Mouse (Mus musculus): ENCODE measurements around the gene Robo1. TPM values are rescaled to one million over a fixed set of nuclear protein-coding genes. Genes with fewer than 3 reads are reported as not detected.

Gene Robo1
- polyA plus RNA-seq, 2 experiments from 2014 or later = not detected

DNA sequence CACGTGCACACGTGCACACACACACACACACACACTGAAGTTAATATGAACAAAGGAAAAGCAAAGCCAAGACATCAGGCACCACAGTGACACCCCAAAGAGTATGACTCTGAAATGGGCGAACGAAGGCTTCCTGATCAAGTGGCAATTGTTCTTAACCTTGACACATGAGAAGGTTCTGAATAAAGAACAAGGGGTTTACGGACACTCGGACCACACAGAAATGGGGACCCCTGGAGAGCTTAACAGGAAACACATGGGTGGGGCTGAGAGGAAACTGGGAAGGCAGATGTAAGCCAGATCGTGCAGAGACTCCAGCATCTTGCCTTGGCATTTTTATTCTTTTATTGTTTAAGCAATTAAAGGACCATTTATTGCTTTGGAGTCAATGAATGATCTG is 703.2 kb downstream of the Robo1 start:
- ATAC-seq = no peak

DNA sequence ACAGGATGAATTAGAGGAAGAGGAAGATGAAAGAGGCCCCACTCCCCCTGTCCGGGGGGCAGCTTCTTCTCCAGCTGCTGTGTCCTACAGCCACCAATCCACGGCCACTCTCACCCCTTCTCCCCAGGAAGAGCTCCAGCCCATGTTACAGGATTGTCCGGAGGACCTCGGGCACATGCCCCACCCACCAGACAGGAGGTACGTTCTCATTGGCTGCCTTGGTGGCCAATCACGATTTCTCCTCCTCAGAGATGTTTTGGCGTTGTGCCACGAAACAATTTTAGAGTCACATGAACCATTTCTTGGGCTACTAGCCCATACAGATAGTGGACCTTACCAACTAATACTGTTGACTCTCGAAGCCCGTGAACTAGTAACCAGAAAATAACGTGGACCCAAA is 704.8 kb downstream of the Robo1 start:
- no peak for ATAC-seq

GRCm38 (mm10) chr16:73014544-73014943 is 706.4 kb downstream of the Robo1 start:
- ATAC-seq = no peak

DNA sequence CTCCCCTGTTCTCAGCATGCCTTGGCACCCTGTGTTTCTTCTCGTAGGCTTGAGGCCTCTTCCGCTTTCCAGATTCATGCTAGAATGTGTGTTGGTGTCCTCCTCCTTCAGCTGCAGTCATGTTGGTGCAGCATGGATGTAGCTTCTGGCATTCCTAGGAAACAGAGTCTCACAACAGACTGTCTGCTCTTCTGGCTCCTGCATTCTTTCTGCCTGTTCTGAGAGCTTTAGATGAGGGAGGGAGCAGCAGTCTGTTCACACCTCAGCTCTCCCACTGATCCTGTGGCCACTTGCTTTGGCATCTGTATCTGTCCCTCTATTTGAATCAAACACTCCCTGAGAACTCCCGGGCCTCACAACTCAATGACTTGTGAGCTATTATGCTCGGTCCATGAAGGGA is 707.9 kb downstream of the Robo1 start:
- ATAC-seq = no peak

- ATAC-seq = no peak
Measured at GRCm38 (mm10) chr16:73016801-73017200, 708.7 kb downstream of the Robo1 start.

GRCm38 (mm10) chr16:73024326-73024725 is 716.2 kb downstream of the Robo1 start:
- no peak for ATAC-seq

- ATAC-seq = no peak
Measured at GRCm38 (mm10) chr16:73027692-73028091, 719.6 kb downstream of the Robo1 start.

GRCm38 (mm10) chr16:73030999-73031398 is 722.9 kb downstream of the Robo1 start:
- ATAC-seq = no peak

DNA sequence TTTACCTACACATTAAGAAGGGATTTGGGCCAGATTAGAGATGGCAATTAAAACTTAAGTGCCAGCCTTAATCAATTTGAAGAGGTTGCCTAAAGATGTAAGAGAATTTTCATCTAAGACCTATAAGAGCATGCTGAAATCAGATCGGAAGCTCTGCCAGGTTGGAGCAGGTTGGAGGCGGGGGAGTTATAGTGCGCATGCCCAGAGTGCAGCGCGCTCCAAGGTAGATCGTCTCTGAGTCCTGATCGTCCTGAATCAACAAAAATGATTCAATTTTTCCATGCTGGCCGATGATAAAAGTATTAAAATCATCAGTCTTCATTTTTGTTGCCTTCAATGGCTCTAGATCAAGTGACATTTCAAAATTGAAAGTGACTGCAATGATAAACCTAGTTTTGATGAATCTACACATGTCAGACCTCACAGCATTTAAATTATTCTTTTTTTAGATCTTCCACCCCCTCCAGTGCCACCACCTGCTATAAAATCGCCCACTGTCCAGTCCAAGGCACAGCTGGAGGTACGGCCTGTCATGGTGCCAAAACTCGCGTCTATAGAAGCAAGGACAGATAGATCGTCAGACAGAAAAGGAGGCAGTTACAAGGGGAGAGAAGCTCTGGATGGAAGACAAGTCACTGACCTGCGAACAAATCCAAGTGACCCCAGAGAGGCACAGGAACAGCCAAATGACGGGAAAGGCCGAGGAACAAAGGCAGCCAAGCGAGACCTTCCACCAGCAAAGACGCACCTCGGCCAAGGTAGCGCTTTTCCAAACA is 727.3 kb downstream of the Robo1 start:
- no peak for ATAC-seq

- ATAC-seq = no peak
Measured at GRCm38 (mm10) chr16:73038552-73038951, 730.4 kb downstream of the Robo1 start.

- no peak for ATAC-seq
Measured at GRCm38 (mm10) chr16:73062461-73062860, 754.4 kb downstream of the Robo1 start.

GRCm38 (mm10) chr16:73067782-73068181 is 759.7 kb downstream of the Robo1 start:
- no peak for ATAC-seq

GRCm38 (mm10) chr16:73072047-73072446 is 763.9 kb downstream of the Robo1 start:
- no peak for ATAC-seq

GRCm38 (mm10) chr16:73072883-73073282 is 764.8 kb downstream of the Robo1 start:
- no peak for ATAC-seq

- ATAC-seq = no peak
Measured at GRCm38 (mm10) chr16:73082420-73082819, 774.3 kb downstream of the Robo1 start.

- ATAC-seq = no peak
Measured at GRCm38 (mm10) chr16:73083077-73083476, 775.0 kb downstream of the Robo1 start.
